Mouse (Mus musculus) small intestine, adult 2 months (tissue): ENCODE results near the gene Atr. TPM values are rescaled to one million over a fixed set of nuclear protein-coding genes. Genes with fewer than 3 reads are reported as not detected.

Experiments
- H3K27ac ChIP-seq: fragments of 200-500 bp; 2 replicates; pipeline ENCODE4 v1.5.1; 2012; ENCODE audit warnings: low read depth, low read length, control low read depth, inconsistent platforms; ENCODE audit not compliant: insufficient read depth
- H3K27me3 ChIP-seq: fragments of 200-500 bp; 2 replicates; pipeline ENCODE4 v1.6.1; 2012; ENCODE audit warnings: mild to moderate bottlenecking, moderate library complexity, low read length, inconsistent platforms; ENCODE audit not compliant: control insufficient read depth, insufficient read depth
- H3K36me3 ChIP-seq: fragments of 200-500 bp; 2 replicates; pipeline ENCODE4 v1.6.1; 2012; ENCODE audit warnings: mild to moderate bottlenecking, low read length, control low read depth, inconsistent platforms; ENCODE audit not compliant: control insufficient read depth, insufficient read depth
- H3K4me1 ChIP-seq: fragments of 200-500 bp; 2 replicates; pipeline ENCODE4 v1.6.1; 2012; ENCODE audit warnings: low read length, inconsistent platforms, mixed read lengths; ENCODE audit not compliant: control insufficient read depth, insufficient read depth, insufficient read length
- H3K4me3 ChIP-seq: fragments of 200-500 bp; 2 replicates; pipeline ENCODE4 v1.5.1; 2012; ENCODE audit warnings: low read depth, mild to moderate bottlenecking, control low read depth, inconsistent platforms, low read length, moderate library complexity
- CTCF ChIP-seq: fragments of 200-500 bp; IDR thresholded peaks from 2 replicates; pipeline ENCODE4 v1.5.1; 2012; ENCODE audit warnings: low read depth, mild to moderate bottlenecking, control low read depth, inconsistent platforms, low read length, moderate library complexity, mixed read lengths; ENCODE audit not compliant: insufficient replicate concordance, insufficient read length; ENCODE audit errors: extremely low read depth
- POLR2A ChIP-seq: fragments of 200-500 bp; IDR thresholded peaks from 2 replicates; pipeline ENCODE4 v1.6.1; 2012; ENCODE audit warnings: low read depth, mild to moderate bottlenecking, control low read depth, inconsistent platforms, low read length, moderate library complexity
- WGBS: fragments of 180-500 bp; shearing (Covaris S2); methylation state at CpG from one replicate; pipeline ENCODE4 v1.1.7; 2018; 5-methylcytosine and 5-hydroxymethylcytosine counted together
- polyA plus RNA-seq: library from polyadenylated mRNA; depleted of rRNA; stranded (reverse); fragments of >200 nt; gene quantifications from 2 replicates; pipeline ENCODE4 v1.2.3, GENCODE M21; 2012; rRNA removed

The Atr gene
- polyA plus RNA-seq, result 0.14 and 0.35 TPM in 2 replicates

- under 1% methylated on average over 69 of the region's 69 CpGs for WGBS
- H3K27me3 ChIP-seq, result no peaks in the 10 kb centered on the region
- H3K4me3 ChIP-seq, result peak within 1 kb of the TSS; percentile 94
Measured at GRCm38 (mm10) chr9:95857414-95858026, at the start of gene Atr. Atr (plus strand) TSS chr9:95857597.

DNA sequence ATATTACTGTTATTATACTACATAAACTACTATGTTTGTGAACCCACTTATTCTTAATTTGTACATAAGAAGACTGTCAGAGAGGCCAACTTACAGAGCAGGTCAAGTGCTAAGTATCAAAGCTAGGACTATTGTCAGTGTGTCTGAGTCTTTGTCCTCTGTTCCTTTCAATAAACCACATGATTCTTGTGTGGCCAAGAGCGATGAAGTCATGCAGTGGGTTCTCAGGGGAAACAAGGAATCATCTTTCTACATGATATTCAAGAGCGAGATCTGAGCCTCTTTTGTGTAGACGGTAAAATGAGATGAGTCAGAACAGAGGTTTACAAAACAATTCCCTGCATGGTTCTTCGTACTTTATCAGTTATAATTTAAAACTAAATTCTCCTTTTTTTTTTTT lies 47.8 kb upstream of the Atr start:
- TF ChIP-seq CTCF (no peak), POLR2A (no peak)
- Histone ChIP-seq H3K36me3 (peaks cover 13% of the 10 kb centered on the region), H3K27ac (no peak overlapping the region), H3K4me3 (no peak overlapping the region), H3K27me3 (no peaks in the 10 kb centered on the region), H3K4me1 (peaks cover 6% of the 10 kb centered on the region; the same call in 1 of the 2 replicates)
- 84% methylated on average over 4 of the region's 4 CpGs for WGBS

More at GRCm38 (mm10) chr9:95857414-95858026, at the start of gene Atr:
- H3K27ac ChIP-seq, result peak within 1 kb of the TSS; percentile 48
- TF ChIP-seq POLR2A (peak; percentile 70), CTCF (no peak)
- H3K36me3 ChIP-seq, result no peaks in the 10 kb centered on the region
- H3K4me1 ChIP-seq, result peaks cover 4% of the 10 kb centered on the region; the same call in 1 of the 2 replicates

- Histone ChIP-seq H3K4me1 (peaks cover 7% of the 10 kb centered on the region; the same call in 1 of the 2 replicates), H3K27ac (peak overlapping the region; percentile 6; the same call in 1 of the 2 replicates), H3K36me3 (peaks cover 13% of the 10 kb centered on the region), H3K27me3 (no peaks in the 10 kb centered on the region), H3K4me3 (peak overlapping the region; percentile 39)
- TF ChIP-seq POLR2A, result no peak
- TF ChIP-seq CTCF, result no peak
- 65% methylated on average over 4 of the region's 4 CpGs for WGBS
Measured at GRCm38 (mm10) chr9:95811817-95812216, 45.6 kb upstream of the Atr start.

- Histone ChIP-seq H3K4me3 (peak overlapping the region; percentile 67), H3K27ac (peak overlapping the region; percentile 93), H3K27me3 (no peaks in the 10 kb centered on the region), H3K4me1 (peaks cover 12% of the 10 kb centered on the region), H3K36me3 (peaks cover 10% of the 10 kb centered on the region)
- WGBS, result 70% methylated on average over 20 of the region's 20 CpGs
- TF ChIP-seq POLR2A, result 0 out of 2 replicates have a peak, but pooled peaks have one; percentile 3
- TF ChIP-seq CTCF, result no peak
Measured at GRCm38 (mm10) chr9:95813721-95814531, 43.5 kb upstream of the Atr start.

- peak overlapping the region; percentile 93 for H3K27ac ChIP-seq
- peaks cover 12% of the 10 kb centered on the region for H3K36me3 ChIP-seq
- WGBS, result 29% methylated on average over 11 of the region's 11 CpGs
- TF ChIP-seq CTCF (no peak), POLR2A (0 out of 2 replicates have a peak, but pooled peaks have one; percentile 40)
- H3K4me1 ChIP-seq, result peaks cover 19% of the 10 kb centered on the region
- no peaks in the 10 kb centered on the region for H3K27me3 ChIP-seq
- H3K4me3 ChIP-seq, result peak overlapping the region; percentile 61
Measured at GRCm38 (mm10) chr9:95815015-95815673, 42.3 kb upstream of the Atr start.

GRCm38 (mm10) chr9:95815706-95816105 lies 41.7 kb upstream of the Atr start:
- Histone ChIP-seq H3K4me1 (peaks cover 19% of the 10 kb centered on the region), H3K36me3 (peaks cover 12% of the 10 kb centered on the region), H3K27ac (peak overlapping the region; percentile 93), H3K27me3 (no peaks in the 10 kb centered on the region), H3K4me3 (no peak overlapping the region)
- TF ChIP-seq CTCF (no peak), POLR2A (no peak)
- 20% methylated on average over 4 of the region's 4 CpGs for WGBS
